Mouse (Mus musculus): ENCODE data around the gene Pja2.

- TF ChIP-seq POLR2A (IDR thresholded peaks at IDR 0.05; ENCODE audit: low read depth, low read length) (no peak), CTCF (conservative IDR thresholded peaks at IDR 0.05; ENCODE audit: insufficient read depth, insufficient read length, low read depth, low read length) (no peak)
Measured at GRCm38 (mm10) chr17:64242310-64242859, 89.3 kb downstream of the Pja2 start.
